Mouse (Mus musculus): ENCODE measurements around the gene Olfr410.

GRCm38 (mm10) chr11:74337931-74338330, at the start of gene Olfr410:
- TF ChIP-seq CTCF (IDR thresholded peaks at IDR 0.05; ENCODE audit: low read depth) (no peak), EP300 (IDR thresholded peaks at IDR 0.05; ENCODE audit: low read depth) (no peak)
